In genomic region chr13:20142637-20143036, GRCm38 (mm10) we compare ENCODE assay signal across 33 mouse cellular contexts. TPM values are rescaled to one million over a fixed set of nuclear protein-coding genes. Genes with fewer than 3 reads are reported as not detected.
DNase-seq lines count a peak whose midpoint lies in the region; ATAC-seq and TF ChIP-seq lines count a peak whose summit lies in the region.
"Had no signal": no experiment of that assay in that cellular context is flagged by ENCODE, and none has a peak within 500 bp of the region (broad histone marks: within the 10 kb centered on the region; RNA-seq: fewer than 3 reads in every experiment).

No protein-coding gene starts in this region.

- peak; percentile 41 for DNase-seq in embryo, embryonic 10 days (ENCODE audit: low spot score)
- no peak for DNase-seq in embryo, embryonic 9.5 days (ENCODE audit: extremely low spot score)
- DNase-seq in lung, postnatal 14 days = no peak
- DNase-seq in embryo, embryonic 10.5 days (ENCODE audit: low spot score) = peak; percentile 28
- no peak for DNase-seq in stomach, postnatal 0 days (ENCODE audit: low spot score)
- no peak for DNase-seq in liver, postnatal 0 days
- DNase-seq: adrenal gland, postnatal 14 days; cerebellum, adult 11 months; cerebellum, adult 9-10 months; cerebellum, postnatal 36 days; gastrocnemius, adult 2 months; gastrocnemius, postnatal 36 days; heart, adult 18-20 months; heart, postnatal 36 days; kidney, adult 18-20 months; kidney, postnatal 25 days; liver; right cerebral cortex, adult 18-20 months; right cerebral cortex, postnatal 4 days; thymus, postnatal 4 days had no signal

- peaks cover 44% of the 10 kb centered on the region for H3K4me1 ChIP-seq in lung, embryonic 15.5 days
- no peaks in the 10 kb centered on the region for H3K4me1 ChIP-seq in stomach, postnatal 0 days (replicated peaks; ENCODE audit: control insufficient read depth, insufficient read depth)
- peaks cover 31% of the 10 kb centered on the region for H3K4me1 ChIP-seq in liver, postnatal 0 days (ENCODE audit: insufficient read depth)
- H3K4me1 ChIP-seq: forebrain, embryonic 13.5 days had no signal

- WGBS in lung, embryonic 15.5 days = 23% methylated on average over 1 of the region's 1 CpGs
- 41% methylated on average over 1 of the region's 1 CpGs for WGBS in stomach, postnatal 0 days
- 58% methylated on average over 1 of the region's 1 CpGs for WGBS in liver, postnatal 0 days (ENCODE audit: insufficient replicate concordance)

- no peaks in the 10 kb centered on the region for H3K9me3 ChIP-seq in lung, embryonic 15.5 days
- H3K9me3 ChIP-seq in stomach, postnatal 0 days (ENCODE audit: control insufficient read depth, low read length) = no peaks in the 10 kb centered on the region
- no peaks in the 10 kb centered on the region for H3K9me3 ChIP-seq in liver, postnatal 0 days (ENCODE audit: low read length)
- H3K9me3 ChIP-seq: embryonic facial prominence, embryonic 10.5 days; embryonic facial prominence, embryonic 15.5 days; forebrain, embryonic 13.5 days; G1E; kidney, embryonic 15.5 days had no signal

- TF ChIP-seq EP300 in stomach, postnatal 0 days (optimal IDR thresholded peaks at IDR 0.05) = no peak
- no peak for TF ChIP-seq EP300 in liver, postnatal 0 days (IDR thresholded peaks at IDR 0.05; ENCODE audit: low read depth)

- no peak for ATAC-seq in lung, embryonic 15.5 days (ENCODE audit: borderline replicate concordance, extremely low read depth, low FRiP score, low TSS enrichment)
- ATAC-seq in stomach, postnatal 0 days (ENCODE audit: low FRiP score, low TSS enrichment) = no peak
- no peak for ATAC-seq in liver, postnatal 0 days
- ATAC-seq: forebrain, embryonic 13.5 days; lung, postnatal 0 days; midbrain, embryonic 16.5 days; Patski had no signal

- H3K36me3 ChIP-seq in lung, embryonic 15.5 days = no peaks in the 10 kb centered on the region
- no peaks in the 10 kb centered on the region for H3K36me3 ChIP-seq in stomach, postnatal 0 days (ENCODE audit: control insufficient read depth, insufficient read depth, low read length)
- H3K36me3 ChIP-seq in liver, postnatal 0 days (replicated peaks; ENCODE audit: insufficient read depth, low read length) = no peaks in the 10 kb centered on the region
- H3K36me3 ChIP-seq: embryonic facial prominence, embryonic 10.5 days; embryonic facial prominence, embryonic 15.5 days; G1E; kidney, embryonic 15.5 days had no signal

- H3K4me2 ChIP-seq in lung, embryonic 15.5 days = no peak overlapping the region
- H3K4me2 ChIP-seq in stomach, postnatal 0 days (replicated peaks; ENCODE audit: low read depth) = no peak overlapping the region
- H3K4me2 ChIP-seq in liver, postnatal 0 days (ENCODE audit: low read depth, low read length) = no peak overlapping the region
- H3K4me2 ChIP-seq: embryonic facial prominence, embryonic 15.5 days; forebrain, embryonic 13.5 days; heart, embryonic 11.5 days; hindbrain, embryonic 14.5 days; kidney, embryonic 15.5 days had no signal

- H3K27ac ChIP-seq in lung, embryonic 15.5 days = 0 out of 2 replicates have a peak overlapping the region, but pooled peaks have one; percentile 26
- 0 out of 2 replicates have a peak overlapping the region, but pooled peaks have one; percentile 30 for H3K27ac ChIP-seq in stomach, postnatal 0 days (replicated peaks)
- H3K27ac ChIP-seq in liver, postnatal 0 days (ENCODE audit: low read depth) = no peak overlapping the region
- H3K27ac ChIP-seq: embryonic facial prominence, embryonic 10.5 days; embryonic facial prominence, embryonic 15.5 days; forebrain, embryonic 13.5 days; gastrocnemius, adult 2 months; hindbrain, embryonic 14.5 days; kidney, embryonic 15.5 days; liver, embryonic 14.5 days; macrophage had no signal

- no peaks in the 10 kb centered on the region for H3K27me3 ChIP-seq in lung, embryonic 15.5 days
- no peaks in the 10 kb centered on the region for H3K27me3 ChIP-seq in stomach, postnatal 0 days (ENCODE audit: control insufficient read depth, insufficient read depth, low read length)
- no peaks in the 10 kb centered on the region for H3K27me3 ChIP-seq in liver, postnatal 0 days (ENCODE audit: insufficient read depth, low read length)
- H3K27me3 ChIP-seq: embryonic facial prominence, embryonic 15.5 days; forebrain, embryonic 13.5 days; kidney, embryonic 15.5 days; Patski had no signal

- no peak overlapping the region for H3K9ac ChIP-seq in lung, embryonic 15.5 days
- no peak overlapping the region for H3K9ac ChIP-seq in stomach, postnatal 0 days (ENCODE audit: low read length)
- no peak overlapping the region for H3K9ac ChIP-seq in liver, postnatal 0 days (replicated peaks)
- H3K9ac ChIP-seq: embryonic facial prominence, embryonic 15.5 days; forebrain, embryonic 13.5 days; hindbrain, embryonic 14.5 days; kidney, embryonic 15.5 days; liver, embryonic 14.5 days had no signal

- no peak for TF ChIP-seq CTCF in stomach, postnatal 0 days (IDR thresholded peaks at IDR 0.05; ENCODE audit: low read depth)
- TF ChIP-seq CTCF in liver, postnatal 0 days (IDR thresholded peaks at IDR 0.05; ENCODE audit: low read depth) = no peak

- H3K4me3 ChIP-seq in lung, embryonic 15.5 days = no peak overlapping the region
- H3K4me3 ChIP-seq in stomach, postnatal 0 days (ENCODE audit: low read depth, low read length) = no peak overlapping the region
- no peak overlapping the region for H3K4me3 ChIP-seq in liver, postnatal 0 days (ENCODE audit: low read depth, low read length)
- H3K4me3 ChIP-seq: embryonic facial prominence, embryonic 10.5 days; embryonic facial prominence, embryonic 15.5 days; forebrain, embryonic 13.5 days; gastrocnemius, adult 2 months; kidney, embryonic 15.5 days had no signal

RNA-seq across cellular contexts. Expression of gene Elmo1, which starts 52.2 kb away (rescaled TPM):
- 32.8 and 37.1 TPM in 2 replicates for polyA plus RNA-seq in lung, embryonic 15.5 days (2015; fragmentation: Nextera tagmentation; extraction: Ambion mirVana)
- polyA plus RNA-seq in stomach, postnatal 0 days (2015; fragmentation: Nextera tagmentation; extraction: Ambion mirVana) = 4.9 and 5.0 TPM in 2 replicates
- polyA plus RNA-seq in liver, postnatal 0 days (2015; fragmentation: Nextera tagmentation; extraction: Ambion mirVana) = 2.7 and 3.1 TPM in 2 replicates
- polyA plus RNA-seq: G1E had no signal

Comparison
In these comparisons a context has a peak if more than half of its experiments do, and no peak if none do; other contexts are left out.
1. DNase-seq: peak in embryo, embryonic 10 days (single experiment) and embryo, embryonic 10.5 days (single experiment); none in embryo, embryonic 9.5 days (single experiment), lung, postnatal 14 days (single experiment), stomach, postnatal 0 days (single experiment) and liver, postnatal 0 days (single experiment).